7 mouse cellular contexts compared by ENCODE assay signal in genomic region chr9:8208855-8209254, GRCm38 (mm10).
DNase-seq lines count a peak whose midpoint lies in the region.

No protein-coding gene starts in this region.

- peak; percentile 7 to 29 for DNase-seq in urinary bladder, adult 18-20 months (ENCODE audit: low spot score in 2 of 2)
- DNase-seq in urinary bladder, adult 2 months (ENCODE audit: low spot score): no peak
- peak; percentile 18 for DNase-seq in c-Kit-positive CD71-negative TER-119-negative erythroid progenitor cells, embryonic 14.5 days (ENCODE audit: low read depth)
- DNase-seq in heart, postnatal 36 days: peak; percentile 3 to 13
- DNase-seq in large intestine, adult 2 months (ENCODE audit: low read depth, low spot score): peak; percentile 3
- peak; percentile 17 for DNase-seq in lung, postnatal 25 days (ENCODE audit: low spot score)
- DNase-seq in spleen, adult 12 weeks (ENCODE audit: low spot score): no peak

- intact Hi-C loops in heart, postnatal 36 days (cut with DNase I): loop anchor here (1.0 to 10.0 kb wide), 4 partner anchors 307 to 607 kb away; no protein-coding TSS in a partner anchor

Comparison
In these comparisons a context has a peak if more than half of its experiments do, and no peak if none do; other contexts are left out.
1. DNase-seq: peak in urinary bladder, adult 18-20 months (2 of 2), c-Kit-positive CD71-negative TER-119-negative erythroid progenitor cells, embryonic 14.5 days (single experiment), heart, postnatal 36 days (2 of 2), large intestine, adult 2 months (single experiment) and lung, postnatal 25 days (single experiment); none in urinary bladder, adult 2 months (single experiment) and spleen, adult 12 weeks (single experiment).